Mouse (Mus musculus) C2C12 (cell line): Measurements from ENCODE around the gene Rbl2.

ENCODE experiments used
- CTCF ChIP-seq: IDR thresholded peaks from one replicate; pipeline ENCODE4 v1.5.1; 2011; ENCODE audit not compliant: control insufficient read depth, insufficient read depth, insufficient read length
- MAX ChIP-seq: IDR thresholded peaks from one replicate; pipeline ENCODE4 v1.6.1; 2011; ENCODE audit warnings: mild to moderate bottlenecking, control low read depth

DNA sequence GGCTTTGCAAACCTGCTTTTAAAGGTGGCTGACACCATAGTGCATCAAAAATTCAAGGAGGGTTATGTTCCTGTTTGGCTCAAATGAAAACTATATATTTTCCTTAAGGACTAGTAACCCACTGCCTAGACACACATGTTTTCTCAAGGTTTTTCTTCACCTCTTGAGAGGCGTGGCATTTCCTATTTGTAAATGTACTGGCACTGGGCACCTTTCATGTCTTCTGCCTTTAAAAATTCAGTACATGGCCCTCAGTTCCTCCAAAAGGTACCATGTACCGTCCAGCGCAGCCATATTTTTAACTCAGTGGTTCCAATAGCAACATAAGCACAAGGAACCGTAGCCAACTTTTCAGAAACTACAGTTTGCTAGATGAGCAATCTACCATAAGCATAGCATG lies 62.9 kb downstream of the Rbl2 start:
- no peak for TF ChIP-seq CTCF
- no peak for TF ChIP-seq MAX
